Mouse (Mus musculus): ENCODE measurements around the gene Iqcd. TPM values are rescaled to one million over a fixed set of nuclear protein-coding genes. Genes with fewer than 3 reads are reported as not detected.

Iqcd gene
- polyA plus RNA-seq, 1 experiment from 2014 or later: 1.9 TPM

Other genes with a start within 250 kb of the Iqcd start
- 63.0 and 67.2 TPM in 2 replicates for gene Lhx5, start 157.3 kb upstream of the Iqcd start, polyA plus RNA-seq (2016; fragmentation: Nextera tagmentation; extraction: Ambion mirVana)
- 5.4 and 7.5 TPM in 2 replicates for gene Sdsl, start 116.2 kb upstream of the Iqcd start, polyA plus RNA-seq (2016; fragmentation: Nextera tagmentation; extraction: Ambion mirVana)
- gene Sds, start 112.5 kb upstream of the Iqcd start, polyA plus RNA-seq (2016; fragmentation: Nextera tagmentation; extraction: Ambion mirVana): not detected in 2 replicates
- 42.0 and 44.7 TPM in 2 replicates for gene Plbd2, start 85.4 kb upstream of the Iqcd start, polyA plus RNA-seq (2016; fragmentation: Nextera tagmentation; extraction: Ambion mirVana)
- gene Slc8b1, start 77.8 kb upstream of the Iqcd start, polyA plus RNA-seq (2016; fragmentation: Nextera tagmentation; extraction: Ambion mirVana): 3.5 and 4.0 TPM in 2 replicates
- 18.4 and 19.2 TPM in 2 replicates for gene Tpcn1, start 343 bp upstream of the Iqcd start, polyA plus RNA-seq (2016; fragmentation: Nextera tagmentation; extraction: Ambion mirVana)
- 16.8 and 19.2 TPM in 2 replicates for gene Rita1, start 23.6 kb downstream of the Iqcd start, polyA plus RNA-seq (2016; fragmentation: Nextera tagmentation; extraction: Ambion mirVana)
- gene Ddx54, start 23.7 kb downstream of the Iqcd start, polyA plus RNA-seq (2016; fragmentation: Nextera tagmentation; extraction: Ambion mirVana): 53.2 and 53.6 TPM in 2 replicates
- gene Cfap73, start 45.2 kb downstream of the Iqcd start, polyA plus RNA-seq (2016; fragmentation: Nextera tagmentation; extraction: Ambion mirVana): 0.56 and 0.77 TPM in 2 replicates
- gene Rasal1, start 59.8 kb downstream of the Iqcd start, polyA plus RNA-seq (2016; fragmentation: Nextera tagmentation; extraction: Ambion mirVana): 0.06 and 0.38 TPM in 2 replicates
- gene Dtx1, start 122.9 kb downstream of the Iqcd start, polyA plus RNA-seq (2016; fragmentation: Nextera tagmentation; extraction: Ambion mirVana): 23.0 and 25.6 TPM in 2 replicates
- 0.30 TPM in 1 of 2 replicates, not detected in the other for gene Oas2, start 160.8 kb downstream of the Iqcd start, polyA plus RNA-seq (2016; fragmentation: Nextera tagmentation; extraction: Ambion mirVana)
- 0.22 and 0.23 TPM in 2 replicates for gene Oas3, start 188.6 kb downstream of the Iqcd start, polyA plus RNA-seq (2016; fragmentation: Nextera tagmentation; extraction: Ambion mirVana)
- 0.26 and 0.36 TPM in 2 replicates for gene Oas1e, start 206.5 kb downstream of the Iqcd start, polyA plus RNA-seq (2016; fragmentation: Nextera tagmentation; extraction: Ambion mirVana)
- gene Oas1c, start 223.5 kb downstream of the Iqcd start, polyA plus RNA-seq (2016; fragmentation: Nextera tagmentation; extraction: Ambion mirVana): 0.42 and 0.62 TPM in 2 replicates

Measured in hindbrain, embryonic 12.5 days (tissue).